Mouse (Mus musculus): ENCODE results near the gene Ccdc12.

GRCm38 (mm10) chr9:110685187-110685586 is 28.9 kb downstream of the Ccdc12 start:
- TF ChIP-seq CTCF (IDR thresholded peaks at IDR 0.05; ENCODE audit: insufficient read depth, low read length) = no peak
- no peak for TF ChIP-seq POLR2A (IDR thresholded peaks at IDR 0.05; ENCODE audit: borderline replicate concordance, extremely low read depth, low read depth, low read length)

Data from lung, adult 2 months (tissue).